Mouse (Mus musculus) adrenal gland, adult 18-20 months (tissue): ENCODE measurements at regions not wholly inside any gene's neighbourhood (a gene's known extent, or its start where the extent isn't known, plus 50 kb on each side); places are given as distances from the start of the nearest gene placed in this dataset.

Source experiments
- DNase-seq, 2 experiments: peaks; one replicate each; pipeline ENCODE4 v3.0.0; 2021 to 2022; ENCODE audit warnings: low spot score in 2 of 2

DNA sequence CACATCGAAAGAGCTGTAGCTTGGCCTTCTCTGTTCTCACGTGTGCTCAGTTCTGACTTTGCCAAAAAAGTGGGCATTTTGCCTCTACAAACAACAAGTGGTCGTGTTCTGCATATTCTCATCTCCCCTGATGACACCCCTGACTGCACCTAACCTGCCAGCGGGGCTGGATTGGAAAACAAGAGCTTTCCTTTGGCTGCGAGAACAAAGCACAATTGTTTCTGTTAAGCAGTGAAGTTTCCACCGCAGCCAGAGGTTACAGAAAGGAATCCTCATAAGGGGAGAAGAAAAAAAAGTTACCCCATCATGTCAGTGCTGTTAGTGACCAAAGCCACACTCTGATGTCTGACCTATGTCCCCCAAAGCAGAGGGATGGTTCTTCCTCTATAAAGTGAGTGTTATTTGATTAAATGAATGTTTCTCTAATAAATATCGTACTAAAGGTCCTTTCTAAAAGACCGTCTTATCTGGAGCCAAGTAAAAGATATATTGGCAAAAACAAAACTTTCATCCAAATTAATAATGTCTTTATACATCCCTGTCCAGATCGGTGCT lies 371.4 kb upstream of the Intu start:
- no peak for DNase-seq

DNA sequence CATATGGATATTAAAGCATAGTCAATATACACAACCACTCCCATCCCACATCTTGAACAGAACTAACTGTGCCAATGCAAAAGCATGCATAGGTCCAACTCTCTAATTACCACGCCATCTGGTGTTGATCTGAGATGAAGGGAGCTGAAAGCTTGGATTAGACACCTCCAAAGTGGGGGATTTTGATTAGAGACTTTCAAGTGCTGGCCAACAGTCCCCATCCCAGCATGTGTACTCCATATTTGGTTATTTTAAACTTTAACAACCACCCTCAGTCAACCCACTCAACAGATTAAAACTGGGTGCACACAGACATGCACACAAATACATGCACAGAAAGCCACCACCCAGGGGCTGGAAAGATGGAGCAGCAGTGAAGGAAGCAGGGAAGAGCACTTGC lies 366.9 kb upstream of the Intu start:
- DNase-seq, result no peak

DNA sequence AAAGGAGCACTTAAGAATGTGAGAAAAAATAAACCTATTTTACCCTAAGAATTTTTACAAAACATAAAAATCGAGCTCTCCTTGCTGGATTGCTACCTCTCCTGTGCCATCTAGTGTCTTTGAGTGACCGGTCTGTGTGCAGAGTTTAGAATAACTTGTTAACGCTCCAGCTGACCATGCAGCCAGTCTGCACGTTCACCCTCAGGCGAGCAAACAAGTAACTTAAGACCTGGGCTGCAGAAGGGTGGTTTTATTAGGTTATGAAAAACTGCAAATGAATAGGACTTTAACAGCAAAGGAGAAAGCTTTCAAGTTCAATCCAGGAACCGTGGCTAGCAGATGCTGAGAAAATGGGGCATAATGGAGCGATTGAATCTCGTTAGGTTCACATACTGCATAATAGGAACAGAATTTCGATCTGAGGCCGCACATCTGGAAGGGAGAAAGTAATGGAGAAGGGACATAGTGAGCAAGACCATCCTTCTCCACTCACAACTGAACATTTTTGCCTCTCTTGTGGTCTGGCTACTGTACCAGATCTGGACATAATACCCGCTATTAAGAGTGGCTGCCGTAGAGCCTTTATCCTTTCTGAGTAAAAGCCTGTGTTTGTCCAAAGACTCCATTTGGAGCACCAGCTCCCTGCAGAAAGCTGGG lies 363.0 kb upstream of the Intu start:
- no peak for DNase-seq

DNA sequence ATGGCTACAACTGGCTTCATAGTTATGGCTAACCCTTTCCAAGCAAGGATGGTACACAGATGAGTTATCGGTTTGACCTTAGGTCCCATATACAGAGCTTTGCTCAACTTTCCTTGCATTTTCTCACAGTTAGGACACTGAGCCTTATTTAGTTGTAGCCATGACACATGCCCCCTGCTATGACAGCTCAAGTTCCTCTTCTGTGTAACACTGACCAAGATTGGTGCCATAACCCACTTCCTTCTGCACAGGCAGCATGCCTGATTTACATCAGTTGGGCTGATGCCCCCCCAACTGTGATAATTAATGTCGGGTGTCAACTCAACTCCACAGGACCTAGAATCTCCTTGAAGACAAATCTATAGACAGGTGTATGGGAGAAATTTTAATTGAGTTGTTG lies 361.5 kb upstream of the Intu start:
- DNase-seq, result no peak

DNA sequence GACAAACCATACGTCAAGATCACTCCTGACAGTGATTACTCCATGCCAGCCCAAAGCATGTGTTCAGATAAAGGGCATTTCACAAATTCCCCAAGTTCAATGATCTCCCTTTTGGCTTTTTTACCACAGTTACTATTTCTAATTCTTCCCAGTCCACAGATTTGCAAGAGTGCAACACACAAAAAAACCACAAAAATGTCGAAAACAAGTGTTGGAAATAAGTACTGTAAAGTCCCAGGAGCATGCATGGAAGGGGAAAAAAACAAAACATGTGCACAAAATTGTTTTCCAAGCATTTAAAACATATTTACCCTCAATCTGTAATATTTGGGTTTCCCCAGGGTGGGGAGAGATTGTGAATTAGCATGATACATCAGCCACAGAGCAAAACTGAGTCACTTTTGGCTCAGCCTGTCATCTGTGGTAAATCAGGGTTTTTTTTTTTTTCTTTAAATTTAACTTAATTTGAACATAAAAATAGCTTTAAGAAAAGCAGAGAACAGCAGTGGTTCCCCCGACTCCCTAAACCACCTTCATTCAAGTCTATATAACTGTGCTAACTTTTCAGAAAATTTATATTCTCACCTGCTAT lies 351.3 kb upstream of the Intu start:
- DNase-seq, result no peak

DNA sequence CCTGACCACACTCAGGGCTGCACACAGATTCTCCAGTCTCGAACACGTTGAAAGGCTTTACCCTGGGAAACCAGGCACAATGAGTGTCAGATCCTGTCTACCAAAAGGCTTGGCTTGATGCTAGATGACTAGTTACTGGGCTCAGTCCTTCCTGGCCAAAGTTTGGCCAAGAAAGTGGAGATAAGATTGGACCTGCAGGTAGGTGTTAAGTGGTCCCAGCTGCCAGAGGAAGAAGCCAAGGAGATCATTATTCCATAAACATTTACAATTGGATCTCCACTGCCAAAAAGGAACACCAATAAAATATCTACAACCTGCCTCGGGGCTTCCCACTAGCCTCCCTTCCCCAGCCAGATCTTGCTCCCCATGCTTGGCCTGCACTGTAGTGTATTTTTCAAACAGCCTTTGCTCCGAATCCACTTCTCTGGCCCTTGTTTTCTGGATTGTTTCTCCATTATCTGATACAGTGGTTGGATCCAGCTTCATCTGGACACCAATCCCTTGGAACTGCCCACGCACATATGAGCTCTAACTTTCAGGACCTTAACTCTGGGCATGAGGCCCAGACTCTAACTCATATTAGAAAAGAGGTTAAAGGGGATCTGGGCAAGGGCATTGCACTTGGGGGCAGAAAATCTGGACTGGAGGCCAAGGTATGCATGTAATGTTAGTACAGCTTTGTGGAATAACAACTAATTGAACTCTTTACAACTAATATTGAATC lies 345.3 kb upstream of the Intu start:
- DNase-seq, result no peak

DNA sequence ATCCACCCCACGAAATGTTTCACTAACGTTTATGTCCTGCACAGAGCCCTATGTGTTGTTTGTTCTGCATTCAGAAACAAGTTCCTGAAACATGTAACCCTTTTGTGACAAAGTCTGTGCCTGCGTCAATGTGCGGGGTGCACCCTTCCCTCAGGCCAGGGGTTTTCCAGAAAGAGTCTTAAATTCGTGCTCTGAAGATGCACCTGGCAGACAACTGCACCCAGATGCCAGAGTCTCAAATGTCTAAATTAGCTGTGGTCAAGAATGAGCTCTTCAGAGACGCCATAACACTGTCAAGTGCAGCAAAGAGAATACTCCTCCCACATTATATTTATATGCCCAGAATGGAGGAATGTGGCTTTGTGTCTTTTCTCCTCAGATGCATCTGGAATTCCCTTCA lies 341.6 kb upstream of the Intu start:
- no peak for DNase-seq

DNA sequence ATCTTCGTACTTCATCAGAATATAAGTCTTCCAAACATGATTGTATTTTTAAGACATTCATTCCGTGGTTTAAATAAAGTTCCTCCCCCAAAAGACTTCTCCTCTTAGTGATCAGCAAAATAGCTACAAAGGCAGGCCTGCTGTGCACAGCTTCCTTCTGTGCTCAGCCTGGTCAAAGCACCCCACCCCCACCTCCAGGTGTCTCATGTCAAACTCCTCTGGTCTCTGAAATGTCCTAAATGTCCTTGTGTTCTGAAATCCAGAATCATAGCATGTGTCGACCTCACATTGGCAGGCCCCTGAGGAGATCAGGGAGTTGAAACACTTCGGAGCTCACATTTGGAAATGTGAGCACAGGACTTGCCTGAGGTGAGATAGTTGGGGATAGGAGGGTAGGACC lies 341.1 kb upstream of the Intu start:
- DNase-seq, result no peak

DNA sequence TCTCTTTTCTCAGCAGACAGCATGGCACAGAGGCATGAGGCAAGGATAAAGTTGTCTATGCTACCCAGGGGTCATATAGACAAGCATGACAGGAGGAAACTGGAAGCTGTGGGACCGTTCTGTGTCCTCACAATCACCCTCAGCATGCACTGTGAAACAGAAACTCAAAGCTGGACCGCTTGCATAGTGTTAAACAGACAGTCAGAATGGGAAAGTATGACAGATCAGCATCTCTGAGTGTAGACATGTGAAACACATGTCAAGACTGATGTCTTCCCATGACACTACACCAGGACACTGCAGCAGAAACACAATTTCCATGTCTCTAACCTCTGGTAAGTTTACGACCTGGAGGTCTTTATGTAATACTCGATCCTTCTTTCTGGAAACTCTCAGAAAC lies 330.9 kb upstream of the Intu start:
- DNase-seq, result no peak

DNA sequence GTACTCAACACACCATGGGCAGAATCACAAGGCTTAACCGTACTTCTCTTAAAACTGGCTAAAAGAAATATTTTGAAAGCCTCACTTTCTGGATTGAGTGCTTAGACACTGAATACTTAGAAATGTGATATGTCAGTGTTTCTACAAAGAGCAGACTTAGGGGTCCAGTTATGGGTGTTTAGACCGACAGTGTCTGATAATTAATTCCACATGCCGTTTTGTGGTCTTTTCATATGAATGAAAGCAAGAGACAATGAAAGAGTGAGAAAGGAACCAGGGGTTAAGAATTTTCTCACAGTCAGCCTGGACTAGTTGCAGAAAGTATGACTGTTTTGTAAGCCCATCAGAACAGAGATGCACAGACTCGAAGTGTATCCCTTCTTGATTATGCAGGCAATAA lies 324.8 kb upstream of the Intu start:
- no peak for DNase-seq

DNA sequence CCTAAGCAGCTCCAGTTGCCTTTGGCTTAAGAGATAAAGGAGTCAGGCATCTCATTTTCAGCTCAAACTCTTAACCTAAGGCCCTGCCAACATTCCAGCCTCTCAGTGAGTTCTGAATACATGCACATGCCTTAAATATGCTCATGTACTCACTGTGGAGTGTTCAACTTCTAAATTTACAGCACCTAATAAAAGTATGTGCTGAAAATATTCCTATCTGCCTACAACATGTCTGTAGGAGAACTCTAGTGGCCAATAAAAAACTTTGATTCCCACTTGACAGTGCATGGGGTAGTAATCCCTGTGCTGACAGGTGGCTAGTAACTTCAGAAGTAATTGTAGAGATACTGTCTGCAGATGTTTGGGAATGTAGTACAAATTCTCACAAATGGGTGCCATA lies 319.3 kb upstream of the Intu start:
- no peak for DNase-seq

DNA sequence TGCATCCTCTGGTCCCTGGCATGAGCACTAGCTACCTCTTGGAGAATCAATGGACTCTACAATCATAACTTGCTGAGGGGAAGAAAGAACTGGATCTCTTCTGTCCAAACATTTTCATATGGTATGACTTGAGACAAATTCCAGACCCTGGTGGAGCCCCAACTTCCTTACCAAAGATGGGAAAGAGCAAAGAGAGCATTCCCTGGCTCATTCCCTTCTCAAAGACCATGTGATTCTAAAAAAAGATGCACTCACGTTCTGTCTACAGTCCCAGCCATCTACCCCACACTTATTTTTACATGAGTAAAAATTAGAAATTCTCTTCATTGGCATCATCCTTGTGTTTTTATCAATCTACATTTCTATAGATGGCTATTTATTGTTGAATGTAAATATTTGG lies 304.3 kb upstream of the Intu start:
- no peak for DNase-seq

DNA sequence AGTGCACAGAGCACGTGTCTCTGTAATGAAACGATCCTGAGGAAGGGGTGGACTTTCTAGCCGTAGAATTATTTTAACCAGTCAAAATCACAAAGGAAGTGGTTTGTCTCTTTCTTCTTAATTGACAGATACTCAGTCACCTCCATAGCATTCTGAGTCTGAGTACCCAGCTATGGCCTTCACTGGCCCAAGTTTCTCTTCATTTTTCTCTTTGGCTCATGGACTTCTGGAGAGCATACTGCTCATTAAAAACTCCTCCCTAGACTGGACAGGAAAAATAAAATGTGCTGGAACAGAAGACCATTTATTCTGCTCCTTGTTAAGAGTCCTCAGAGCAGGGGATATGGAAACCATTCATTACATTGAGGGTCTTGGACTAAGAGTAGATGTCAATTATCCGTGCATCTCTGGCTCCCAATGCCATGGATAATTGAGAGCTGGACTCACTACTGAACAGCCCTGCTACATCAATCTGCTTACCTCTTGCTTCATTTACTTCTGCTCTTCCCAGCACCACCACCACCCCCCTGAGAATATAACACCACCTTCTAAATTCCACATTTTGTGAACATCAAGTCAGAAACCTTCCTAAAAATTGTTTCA lies 287.5 kb upstream of the Intu start:
- no peak for DNase-seq

DNA sequence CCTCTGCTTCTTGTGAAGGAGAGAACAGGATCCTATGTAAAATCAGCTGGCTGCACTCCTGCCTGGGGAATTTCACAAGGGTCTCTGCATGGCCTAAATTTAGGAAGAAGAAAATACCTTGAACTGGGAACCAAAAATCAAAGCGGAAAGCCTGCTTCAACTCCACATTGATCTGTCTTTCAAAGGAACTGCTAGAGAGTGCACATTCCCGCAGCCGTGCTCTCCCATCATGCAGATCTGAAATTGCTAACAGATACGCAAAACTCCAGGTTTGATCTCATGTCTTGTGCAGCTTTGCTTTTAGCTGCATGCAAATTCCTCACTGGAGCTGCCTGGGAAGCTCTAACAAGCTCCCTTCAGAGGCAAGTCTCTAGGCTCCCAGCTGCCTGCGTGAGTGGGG lies 276.7 kb upstream of the Intu start:
- no peak for DNase-seq

DNA sequence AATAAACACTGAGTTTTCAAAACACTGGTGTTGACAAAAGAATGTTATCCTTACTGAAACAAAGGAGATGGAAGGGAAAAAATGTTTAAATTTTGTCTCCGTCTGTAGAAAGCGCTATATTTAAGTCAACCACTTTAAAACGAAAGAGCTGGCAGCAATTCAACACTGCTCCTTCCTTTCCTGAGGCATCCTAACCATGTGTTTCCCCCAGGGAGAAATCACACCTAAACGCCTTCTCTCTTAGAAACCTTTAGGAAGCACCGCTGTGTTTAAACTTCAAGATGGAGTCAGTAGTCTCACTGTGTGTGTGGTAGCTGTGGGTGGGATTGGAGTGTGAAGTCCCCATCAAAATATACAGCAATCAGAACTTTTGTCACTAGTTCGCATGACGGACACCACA lies 268.6 kb upstream of the Intu start:
- DNase-seq, result no peak

DNA sequence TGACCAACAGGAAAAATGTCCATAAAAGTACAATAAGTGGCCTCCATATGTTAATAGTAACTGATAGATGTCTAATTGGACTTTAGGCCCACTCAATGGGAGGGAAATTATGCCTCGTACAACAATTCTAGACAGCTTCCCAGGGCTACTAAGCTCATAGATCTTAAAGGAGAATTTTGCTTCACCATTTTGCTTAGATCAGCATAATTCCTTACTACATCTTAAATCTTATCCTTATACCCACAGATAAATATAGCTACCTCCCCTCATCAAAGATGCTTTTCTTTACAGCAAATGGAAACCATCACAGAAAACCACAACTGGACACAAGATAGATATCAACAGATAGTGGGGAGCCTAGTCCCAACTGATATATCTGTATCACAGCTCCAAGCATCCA lies 263.6 kb upstream of the Intu start:
- DNase-seq, result no peak

DNA sequence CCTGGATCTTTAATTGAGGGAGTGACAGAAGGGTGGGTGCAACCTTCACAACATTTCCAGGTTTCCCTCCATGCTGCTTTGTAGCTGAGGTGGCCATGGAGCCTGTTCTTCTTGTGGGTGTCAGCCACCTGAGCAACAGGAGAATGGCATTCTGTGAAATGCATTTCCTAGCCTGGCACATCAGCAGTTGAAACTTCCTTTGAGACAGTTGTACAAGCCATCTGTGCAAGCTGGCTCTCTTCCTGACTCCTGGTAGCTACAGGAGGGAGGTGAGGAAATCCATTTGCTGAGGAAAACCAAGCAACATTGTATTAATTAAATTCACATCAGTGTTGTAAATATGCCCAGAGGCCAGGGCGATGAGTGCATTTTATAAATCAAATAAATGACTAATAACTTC lies 248.2 kb upstream of the Intu start:
- DNase-seq, result no peak

DNA sequence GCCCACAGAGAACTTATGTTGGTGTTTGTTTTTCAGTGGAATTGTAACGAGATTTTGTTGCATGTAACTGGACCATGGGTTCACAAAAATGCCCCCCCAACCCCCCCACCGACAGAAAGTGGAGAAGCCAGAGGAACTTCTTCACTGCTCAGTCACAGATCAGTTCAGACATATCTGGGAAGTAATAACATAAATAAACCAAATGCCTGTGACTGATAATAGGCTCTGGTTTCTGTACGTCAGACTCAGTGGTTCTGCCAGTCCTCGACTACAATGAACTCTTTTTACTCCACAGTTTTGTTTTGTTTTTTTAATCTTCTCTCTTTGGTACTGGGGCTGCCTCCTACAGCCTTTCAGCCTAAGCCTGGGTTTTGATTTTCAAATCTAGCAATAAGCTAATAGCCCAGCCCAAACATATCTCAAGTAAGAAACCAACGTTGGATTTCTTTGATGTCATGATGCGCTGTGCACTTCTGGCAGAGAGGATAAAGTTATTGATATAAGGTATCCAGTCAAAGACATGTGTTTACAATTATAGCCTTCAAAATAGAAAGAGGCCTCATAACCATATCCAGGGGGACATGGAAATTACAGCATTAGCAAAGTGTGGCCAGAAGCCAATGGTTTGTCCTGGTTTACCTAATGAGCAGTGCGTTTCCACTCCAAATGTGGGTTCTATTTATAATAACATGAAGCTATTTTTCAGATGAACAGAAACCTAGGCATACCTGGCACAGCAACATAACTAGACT lies 244.0 kb upstream of the Intu start:
- no peak for DNase-seq

DNA sequence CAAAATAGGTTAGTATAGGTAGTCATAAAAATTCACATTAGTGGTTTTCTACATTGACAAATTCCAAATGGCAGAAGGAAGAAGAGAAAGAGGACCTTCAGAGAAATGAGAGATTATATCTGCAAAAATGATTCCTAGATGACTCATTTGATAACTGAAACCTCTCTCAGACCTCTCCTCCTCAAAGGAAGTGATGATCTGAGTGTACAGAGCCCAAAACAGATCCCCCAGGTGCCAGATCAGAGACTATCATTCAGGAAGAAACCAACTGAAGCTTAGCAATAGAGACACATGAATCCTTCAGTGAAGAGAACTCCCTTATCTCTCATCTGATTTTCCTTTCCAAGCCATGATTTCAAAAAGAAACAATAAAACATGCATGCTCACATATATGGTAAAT lies 234.0 kb upstream of the Intu start:
- DNase-seq, result no peak

DNA sequence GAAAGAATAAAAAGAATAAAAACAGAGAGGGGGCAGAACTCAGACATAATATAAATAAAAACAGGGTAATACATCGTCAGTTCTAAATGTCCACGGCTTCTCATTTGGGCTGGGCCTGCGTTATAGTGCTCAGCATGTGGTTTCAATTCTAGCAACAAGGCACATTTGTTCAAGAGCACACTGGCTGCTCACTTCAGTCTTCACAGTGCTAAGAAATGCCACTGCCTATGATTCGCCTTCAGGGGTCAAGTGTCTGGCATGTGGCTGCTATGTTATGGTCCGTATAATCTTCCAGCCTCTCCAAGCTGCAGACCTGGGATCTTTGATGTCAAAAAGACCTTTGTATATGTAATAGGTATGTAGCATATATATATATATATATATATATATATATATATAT lies 210.8 kb upstream of the Intu start:
- DNase-seq, result no peak
